Mouse (Mus musculus) cerebellum, adult 11 months (tissue): Measurements from ENCODE around the gene Rhoj.
"Not testable (repeated sequence)": the region's sequence is repeated elsewhere in the genome, so short reads cannot be mapped to it uniquely, and the experiment has no call there.

ENCODE experiments used
- DNase-seq: peaks from one replicate; pipeline ENCODE4 v3.0.0; 2022

Gene Rhoj

DNA sequence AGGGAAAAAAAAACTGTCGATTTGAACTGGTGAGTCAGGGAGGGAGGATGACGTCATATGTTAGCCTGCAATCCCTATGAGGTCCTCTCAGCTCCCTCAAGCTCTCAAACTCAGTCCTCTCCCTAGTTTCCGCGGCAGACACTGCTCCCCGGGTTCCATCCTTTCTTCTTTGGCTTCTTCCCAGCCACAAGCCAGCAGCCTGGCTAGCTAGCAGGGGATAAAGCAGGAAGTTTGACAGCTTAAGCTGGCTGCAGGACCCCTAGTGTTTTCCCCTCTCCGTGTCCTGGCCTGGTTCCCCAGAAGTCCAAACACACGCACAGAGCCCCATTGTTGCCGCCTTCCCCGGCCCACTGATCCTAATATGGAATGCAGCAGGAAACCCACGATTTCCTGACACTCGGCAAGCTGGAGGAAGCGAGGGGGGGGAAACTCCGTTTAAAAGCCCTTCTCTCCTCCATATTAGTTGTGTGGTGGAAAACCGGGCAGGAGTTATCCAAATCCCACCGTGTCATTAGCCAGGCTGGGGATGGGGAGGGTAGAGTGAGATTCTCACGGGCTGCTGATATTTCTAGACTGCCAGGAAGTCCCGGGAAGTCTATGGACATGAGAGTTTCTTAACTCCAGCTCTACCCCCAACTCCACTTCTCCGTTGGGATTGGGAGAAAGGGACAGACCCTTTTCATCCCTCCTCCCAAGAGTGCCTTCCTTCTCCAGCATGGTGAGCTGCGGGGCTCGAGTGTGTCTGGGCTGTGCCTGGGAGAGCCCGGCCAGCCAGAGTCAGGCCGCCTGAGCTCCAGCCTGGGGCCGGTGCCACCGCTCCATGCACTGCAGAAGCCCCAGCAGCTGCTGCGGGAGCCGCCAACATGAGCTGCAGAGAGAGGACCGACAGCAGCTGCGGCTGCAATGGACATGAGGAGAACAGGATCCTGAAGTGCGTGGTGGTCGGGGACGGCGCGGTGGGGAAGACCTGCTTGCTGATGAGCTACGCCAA lies at the start of gene Rhoj:
TSS of gene Rhoj (plus strand) at position 362 of the 991 bp plus-strand sequence.
- peak; percentile 15 for DNase-seq

DNA sequence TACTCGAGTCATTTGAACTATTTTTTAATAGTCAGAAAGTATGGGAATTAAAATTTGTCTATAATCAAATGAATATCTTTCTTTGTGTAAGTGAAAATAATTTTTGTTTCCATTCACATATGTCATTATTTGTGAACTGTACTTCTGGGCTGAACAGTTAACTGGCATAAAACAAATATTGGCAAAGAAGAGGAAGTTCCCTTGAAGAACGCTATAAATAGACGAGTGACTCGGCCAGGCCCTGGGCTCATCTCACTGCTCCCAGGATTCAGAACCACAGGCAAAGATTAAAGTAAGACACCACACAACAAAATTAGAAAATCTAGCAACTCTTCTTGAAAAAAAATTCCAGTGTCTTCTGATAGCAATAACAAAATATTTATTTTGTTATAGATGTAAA lies 36.4 kb upstream of the Rhoj start:
- no peak for DNase-seq

DNA sequence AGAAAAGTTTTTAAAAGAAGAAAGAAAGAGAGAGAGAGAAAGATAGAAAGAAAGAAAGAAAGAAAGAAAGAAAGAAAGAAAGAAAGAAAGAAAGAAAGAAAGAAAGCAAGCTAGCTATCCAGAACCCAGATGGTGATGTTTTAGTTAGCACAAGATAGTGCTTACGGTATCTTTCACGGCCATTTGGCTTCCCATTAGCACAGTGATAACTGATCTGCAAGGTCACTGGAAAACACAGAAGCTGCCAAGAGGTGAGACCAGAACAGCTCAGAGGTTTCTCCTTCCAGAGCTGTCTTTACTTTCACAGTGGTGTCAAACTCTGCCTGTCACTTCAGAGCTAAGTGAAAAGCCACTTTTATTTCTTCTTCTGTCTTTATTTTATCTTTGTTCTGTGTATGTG lies 32.4 kb upstream of the Rhoj start:
- DNase-seq = no peak

DNA sequence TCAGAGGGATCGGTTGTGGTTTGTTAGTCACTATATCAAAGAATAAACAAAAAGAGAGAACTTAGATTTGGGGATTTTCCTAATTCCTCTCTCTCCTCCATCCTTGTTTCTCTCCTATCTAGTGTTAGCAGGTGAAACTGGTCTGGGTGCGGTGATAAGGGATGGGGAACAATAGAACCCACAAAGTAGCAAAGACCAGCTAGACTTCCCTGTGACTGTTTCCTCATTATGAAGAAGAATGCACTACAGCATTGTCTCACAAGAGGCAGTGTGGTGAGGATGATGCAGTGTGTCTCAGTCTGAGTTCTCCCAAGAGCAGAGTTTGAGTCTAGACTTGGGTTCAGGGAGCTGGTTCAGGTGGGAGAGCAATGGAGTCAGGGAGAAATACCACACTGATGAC lies 30.7 kb upstream of the Rhoj start:
- DNase-seq = no peak

DNA sequence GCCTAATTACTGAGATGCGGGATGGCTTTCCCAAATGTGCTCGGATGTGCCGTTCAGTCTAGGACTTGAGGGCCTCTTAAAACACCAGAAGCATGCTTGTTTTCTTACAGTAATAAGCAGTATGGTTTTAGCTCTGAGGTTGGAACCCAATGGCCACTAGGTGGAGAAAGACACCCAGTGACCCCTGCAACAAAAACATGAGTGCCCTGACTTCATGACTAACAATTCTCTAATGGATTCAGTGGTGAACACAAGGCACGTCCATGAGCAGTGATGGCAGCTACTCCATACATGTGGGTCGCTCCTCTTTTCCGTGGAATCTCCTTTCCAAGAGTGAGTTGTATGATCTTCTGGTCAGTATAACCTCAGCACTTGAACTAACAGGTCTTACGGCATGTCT lies 27.6 kb upstream of the Rhoj start:
- DNase-seq = no peak

DNA sequence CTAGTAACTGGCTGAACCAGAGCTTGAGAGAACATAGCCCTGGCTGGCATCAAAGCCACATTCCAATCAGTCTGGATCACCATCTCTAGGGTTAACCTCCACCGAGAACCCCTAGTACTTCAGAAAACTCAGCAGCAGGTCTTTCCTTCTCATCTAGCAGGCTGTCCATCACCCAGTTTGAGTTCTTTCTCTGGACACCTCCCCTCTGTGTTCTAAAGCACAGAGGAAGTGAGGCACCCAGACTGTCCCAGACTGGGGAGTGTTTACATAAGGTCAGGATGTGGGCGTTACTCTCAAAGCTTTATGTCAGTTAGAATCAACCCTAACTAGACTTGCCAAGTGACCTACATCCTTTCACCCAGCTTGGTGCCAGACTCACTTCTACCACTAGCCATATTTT lies 24.9 kb upstream of the Rhoj start:
- DNase-seq = no peak

DNA sequence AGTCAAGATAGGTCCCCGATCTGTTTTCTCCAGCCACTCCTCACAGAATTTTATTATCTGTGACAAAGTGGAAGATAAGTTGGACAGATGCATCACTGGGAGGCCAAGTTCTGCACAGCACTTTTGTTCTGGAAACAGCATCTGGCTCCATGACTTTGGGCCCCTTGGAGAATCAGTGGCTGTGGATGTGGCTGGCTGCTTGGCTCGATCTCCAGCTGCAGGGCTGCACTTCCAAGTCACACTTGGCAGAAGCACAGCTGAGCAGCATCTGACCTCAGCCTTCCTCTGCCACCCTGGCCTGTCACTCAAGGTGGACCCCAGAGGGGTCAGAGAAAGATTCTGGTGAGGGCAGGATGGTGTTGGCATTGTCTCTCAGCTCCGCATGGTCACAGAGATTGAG lies 22.0 kb upstream of the Rhoj start:
- DNase-seq = no peak

DNA sequence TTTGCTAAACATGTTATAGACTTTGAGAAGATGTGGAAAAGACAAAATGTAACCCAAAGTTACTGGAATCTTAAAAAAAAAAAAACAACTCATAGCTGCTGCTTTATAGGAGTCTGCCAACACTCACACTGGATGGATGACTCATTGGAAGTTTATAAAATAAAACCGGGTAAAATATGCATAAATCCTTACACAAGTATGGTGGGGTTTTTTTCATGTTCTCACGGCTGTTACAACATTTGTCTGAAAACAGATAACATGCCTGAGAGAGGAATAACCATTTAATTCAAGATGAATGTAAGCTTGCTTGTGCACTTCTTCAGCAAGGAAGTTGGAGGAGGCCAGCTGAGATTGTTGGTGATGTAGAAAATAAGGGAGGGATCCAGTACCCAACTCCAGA lies 17.6 kb upstream of the Rhoj start:
- DNase-seq = no peak

DNA sequence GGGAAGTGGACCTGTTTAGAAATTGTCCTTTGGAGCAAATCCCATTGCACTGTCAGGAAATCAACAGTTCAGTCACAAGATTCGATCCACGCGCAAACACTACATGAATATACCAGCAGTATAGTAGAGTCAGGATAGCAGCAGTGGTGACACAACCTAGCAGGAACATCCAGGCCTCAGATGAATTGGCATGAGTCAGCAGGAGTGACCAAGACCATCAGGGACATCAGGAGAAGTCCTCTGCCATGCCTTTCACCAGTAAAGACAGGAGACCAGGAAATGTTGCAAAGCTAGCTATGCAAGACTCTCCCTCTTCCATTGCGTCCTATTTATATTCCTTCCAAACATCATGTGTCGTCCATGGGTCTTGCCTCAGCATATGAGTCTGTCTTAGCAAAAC lies 16.6 kb upstream of the Rhoj start:
- no peak for DNase-seq

DNA sequence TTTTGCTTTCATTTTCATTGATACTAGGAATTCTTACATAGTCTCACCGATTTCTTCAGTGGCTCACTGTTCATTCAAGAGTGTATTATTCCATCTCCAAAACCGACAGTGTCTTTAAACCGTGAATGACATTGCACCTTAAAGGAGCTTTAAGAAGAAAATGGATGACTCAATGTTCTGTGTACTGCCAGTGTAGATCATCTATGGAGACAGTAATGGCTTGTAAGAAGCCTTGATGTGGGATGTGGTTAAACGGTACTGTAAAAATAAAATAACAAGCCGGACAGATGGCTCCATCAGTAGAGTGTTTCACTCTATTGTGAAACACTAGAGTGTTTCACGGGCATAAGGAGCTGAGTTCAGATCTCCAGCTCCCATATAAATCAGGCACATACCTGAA lies 15.2 kb upstream of the Rhoj start:
- DNase-seq = no peak

DNA sequence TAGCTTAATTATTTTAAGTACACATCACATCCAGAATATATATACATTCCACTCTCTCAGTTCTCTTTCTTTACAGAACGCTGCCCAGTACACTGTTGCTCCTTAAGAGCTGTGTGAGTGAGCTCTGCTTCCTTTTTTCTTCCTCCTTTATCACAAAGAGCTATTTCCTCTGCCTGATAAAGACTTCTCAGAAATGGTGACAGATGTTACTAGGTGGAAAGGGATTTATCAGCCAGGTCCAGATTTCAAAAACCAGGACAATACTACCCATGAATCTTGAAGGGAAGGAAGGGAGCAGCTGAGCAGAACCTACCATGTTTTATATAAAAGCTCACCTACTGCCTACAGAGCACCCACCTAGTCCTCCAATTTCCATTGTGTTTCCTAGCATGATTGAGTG lies 8.3 kb upstream of the Rhoj start:
- no peak for DNase-seq

DNA sequence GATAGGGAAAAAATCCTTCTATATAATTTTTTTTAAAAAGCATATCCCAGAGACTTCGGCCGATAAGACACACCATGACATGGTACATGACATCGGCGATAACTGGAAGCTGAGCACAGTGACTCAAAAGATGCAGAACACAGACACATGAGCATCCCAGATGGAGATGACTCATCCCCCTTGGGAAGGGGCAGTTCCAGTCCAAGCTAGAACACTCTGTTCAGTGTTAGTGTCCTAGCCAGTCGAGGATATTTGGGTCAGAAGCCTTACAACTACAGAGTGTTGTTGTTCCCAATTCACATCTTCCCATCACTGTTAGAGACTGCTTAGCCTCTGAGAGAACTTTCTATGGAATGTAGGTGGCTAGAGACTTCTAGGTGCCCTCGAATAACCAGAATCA lies 4.0 kb upstream of the Rhoj start:
- no peak for DNase-seq

DNA sequence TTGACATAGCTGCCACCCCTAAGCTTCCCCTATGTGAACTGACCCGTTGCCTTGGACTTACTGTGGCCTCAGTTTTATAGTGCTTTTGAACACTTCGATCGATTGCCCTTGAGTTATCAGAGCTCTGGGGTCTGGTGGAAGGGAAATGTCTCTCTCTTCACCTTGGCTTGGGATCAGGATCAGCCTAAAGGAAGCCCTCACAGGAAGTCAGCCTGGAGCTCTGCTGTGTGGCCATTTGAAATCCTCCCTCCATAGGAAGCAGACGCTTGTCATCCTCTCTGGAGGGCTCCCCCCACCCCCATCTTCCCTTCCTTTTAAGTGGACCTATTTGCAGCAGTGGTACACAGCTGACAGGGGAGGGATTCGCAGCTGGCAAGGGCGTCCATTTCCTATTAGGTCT lies 1.6 kb downstream of the Rhoj start:
- DNase-seq = no peak

DNA sequence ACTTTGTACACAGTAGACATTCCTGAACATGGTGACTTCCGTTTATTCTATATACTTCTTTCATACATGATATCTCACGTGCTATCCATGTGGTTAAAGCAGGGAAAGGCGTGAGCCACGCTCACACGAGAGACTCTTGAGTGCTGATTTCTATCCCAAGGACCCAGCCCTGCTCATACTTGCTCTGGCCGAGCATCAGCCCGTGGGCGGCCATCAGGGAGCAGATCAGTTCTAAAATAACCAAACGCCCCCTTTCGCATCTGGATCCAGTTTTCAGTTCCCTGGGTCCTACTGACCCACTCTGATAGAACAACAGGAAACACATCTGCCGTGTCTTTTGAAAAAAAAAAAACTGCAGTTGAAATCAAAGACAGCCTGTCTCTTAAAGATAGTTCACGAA lies 2.6 kb downstream of the Rhoj start:
- DNase-seq = no peak

DNA sequence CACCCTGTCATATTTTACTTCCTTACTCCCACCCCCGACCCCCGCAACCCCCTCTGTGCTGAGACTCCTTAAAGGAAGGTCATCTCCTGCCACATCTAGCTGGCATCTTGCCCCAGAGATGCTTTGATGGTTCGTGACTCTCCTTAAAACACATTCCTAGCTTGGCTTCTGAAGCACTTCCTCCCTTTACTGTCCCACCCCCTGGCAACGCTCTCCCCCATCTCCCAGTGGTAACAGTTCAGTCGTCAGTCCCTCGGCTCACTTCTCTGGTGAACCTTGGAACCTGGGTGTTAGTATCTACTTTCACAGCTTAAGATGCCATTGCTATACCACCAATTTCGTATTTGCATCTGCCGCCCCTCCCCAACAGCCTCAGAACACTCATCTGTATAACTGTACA lies 3.8 kb downstream of the Rhoj start:
- no peak for DNase-seq

DNA sequence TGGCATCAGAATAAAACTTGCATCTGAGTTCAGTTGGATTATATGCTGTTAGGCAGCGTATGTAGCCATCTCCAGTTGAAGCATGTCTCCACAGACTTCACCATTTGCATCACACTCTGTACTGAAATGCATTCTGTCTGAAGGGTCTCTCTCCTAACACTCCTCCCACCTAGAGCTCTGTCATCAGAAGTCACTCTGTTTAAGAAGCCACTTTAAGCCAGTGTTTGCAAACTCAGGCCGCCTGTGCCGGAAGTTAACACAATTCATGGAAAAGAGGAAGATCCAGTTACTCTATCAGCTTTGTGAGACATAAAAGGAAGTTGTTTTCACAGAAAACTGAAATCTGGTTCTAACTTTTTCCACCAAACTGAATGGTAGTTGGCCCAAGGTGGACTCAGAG lies 5.9 kb downstream of the Rhoj start:
- no peak for DNase-seq

DNA sequence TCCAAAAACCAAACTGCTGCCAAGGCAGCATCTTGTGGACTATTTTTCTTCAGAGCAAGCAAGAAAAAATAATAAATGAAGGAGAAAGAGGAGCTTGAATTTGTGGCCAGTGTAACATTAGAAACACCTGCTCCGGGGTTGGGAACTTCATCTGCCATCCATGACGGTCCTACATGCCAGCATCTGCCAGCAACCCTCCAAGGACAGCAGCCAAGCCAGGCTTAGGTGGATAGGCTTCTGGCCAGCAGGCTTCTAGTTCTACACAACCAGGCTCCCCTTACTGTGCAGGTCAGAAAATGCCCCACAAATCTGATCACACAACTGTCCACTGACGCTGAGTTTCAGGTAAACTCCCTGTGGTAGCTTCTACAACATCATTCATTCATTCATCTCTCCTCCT lies 7.7 kb downstream of the Rhoj start:
- DNase-seq = no peak

DNA sequence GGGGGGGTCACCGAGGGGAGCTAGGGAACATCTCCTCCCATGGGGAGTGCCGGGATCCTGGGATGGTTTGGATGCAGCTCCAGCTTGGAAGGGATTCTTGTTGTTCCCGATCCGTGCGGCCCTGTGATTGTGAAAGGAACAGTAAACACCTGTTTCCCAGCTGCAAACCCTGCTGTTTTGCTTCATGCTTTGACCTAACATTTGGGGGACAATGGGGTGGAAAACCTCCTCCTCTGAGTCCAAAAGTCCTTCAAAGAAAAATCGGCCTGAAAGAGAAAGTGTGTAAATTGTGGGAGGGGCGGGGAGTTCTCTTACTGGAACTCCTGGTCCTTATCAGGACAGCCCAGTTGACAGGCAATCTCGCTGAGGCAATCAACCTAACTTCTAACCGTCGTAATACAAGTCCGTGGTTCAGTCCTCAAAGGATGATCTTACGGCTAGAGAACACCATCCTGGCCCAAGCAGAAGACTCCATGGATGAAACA lies 12.4 kb downstream of the Rhoj start:
- DNase-seq = no peak

DNA sequence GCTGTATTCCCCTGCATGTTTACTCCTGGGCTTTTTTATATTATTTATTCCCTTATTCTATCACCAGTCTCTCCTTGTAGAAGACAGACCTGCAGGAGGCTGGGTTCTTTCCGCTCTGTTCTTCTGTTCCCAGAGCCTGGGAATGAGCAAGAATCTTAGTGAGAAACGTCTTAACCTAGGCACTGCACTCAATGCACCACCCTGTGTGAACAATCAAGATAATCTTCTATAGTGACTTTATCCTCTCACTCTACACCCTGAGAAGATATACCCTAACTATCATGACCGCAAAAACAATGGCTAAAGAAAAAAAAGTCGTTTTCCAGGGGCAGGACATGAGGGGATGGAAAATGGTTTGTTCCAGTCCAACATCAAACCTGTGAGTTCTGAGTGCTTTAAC lies 13.1 kb downstream of the Rhoj start:
- no peak for DNase-seq

DNA sequence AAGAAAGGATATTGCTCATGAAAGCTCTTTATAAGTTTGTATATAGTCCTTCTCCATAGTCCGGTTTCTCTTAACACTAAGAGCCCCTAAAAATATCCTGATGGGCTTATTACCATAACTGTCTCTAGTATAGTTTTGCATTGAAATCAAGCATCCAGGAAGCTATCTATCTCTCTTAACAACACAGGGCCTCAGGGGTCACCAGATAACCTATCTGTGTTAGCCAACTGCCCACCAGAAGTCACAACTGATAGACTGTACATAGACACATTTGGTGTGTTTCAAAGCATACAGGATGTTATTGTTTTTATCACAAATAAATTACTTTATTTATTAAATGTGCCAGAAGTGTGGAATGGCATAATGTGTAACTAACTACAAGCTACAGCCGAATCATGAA lies 21.1 kb downstream of the Rhoj start:
- no peak for DNase-seq

DNA sequence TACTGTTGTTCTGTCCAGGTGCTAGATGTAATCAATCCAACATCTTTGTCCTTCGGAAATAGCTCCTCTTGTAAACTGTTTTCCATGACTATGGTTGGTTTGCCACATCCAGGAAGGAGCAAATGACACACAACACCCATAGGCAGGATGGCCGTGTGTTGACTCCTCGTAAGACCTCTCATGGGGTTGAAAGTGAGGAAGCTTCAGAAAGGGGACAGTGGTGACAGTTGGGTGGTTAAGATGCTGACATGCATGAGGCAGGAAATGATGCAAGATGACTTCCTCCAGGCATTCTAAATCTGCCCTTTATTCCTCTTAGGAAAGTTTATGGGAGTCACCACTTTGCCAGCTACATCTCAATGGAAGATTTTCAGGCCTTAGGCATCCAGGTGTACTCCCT lies 31.8 kb downstream of the Rhoj start:
- no peak for DNase-seq

DNA sequence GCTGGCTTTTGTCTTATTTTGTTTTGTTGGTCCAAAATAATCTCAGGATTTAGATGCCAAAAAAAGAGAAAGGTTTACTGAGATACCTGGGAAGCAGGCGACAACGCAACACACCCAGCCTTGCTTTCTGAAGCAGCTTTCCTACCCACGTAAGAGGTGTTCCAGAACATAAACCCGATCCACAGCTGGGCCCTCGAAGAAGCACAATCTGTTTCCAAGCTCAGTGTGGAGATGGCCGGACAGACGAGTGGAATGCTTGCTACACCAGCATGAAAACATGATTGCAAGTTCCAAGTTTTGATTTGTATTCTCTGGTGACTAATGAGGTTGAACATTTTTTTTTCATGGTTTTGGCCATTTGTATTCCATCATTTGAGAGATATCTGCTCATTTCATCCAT lies 32.2 kb downstream of the Rhoj start:
- no peak for DNase-seq

DNA sequence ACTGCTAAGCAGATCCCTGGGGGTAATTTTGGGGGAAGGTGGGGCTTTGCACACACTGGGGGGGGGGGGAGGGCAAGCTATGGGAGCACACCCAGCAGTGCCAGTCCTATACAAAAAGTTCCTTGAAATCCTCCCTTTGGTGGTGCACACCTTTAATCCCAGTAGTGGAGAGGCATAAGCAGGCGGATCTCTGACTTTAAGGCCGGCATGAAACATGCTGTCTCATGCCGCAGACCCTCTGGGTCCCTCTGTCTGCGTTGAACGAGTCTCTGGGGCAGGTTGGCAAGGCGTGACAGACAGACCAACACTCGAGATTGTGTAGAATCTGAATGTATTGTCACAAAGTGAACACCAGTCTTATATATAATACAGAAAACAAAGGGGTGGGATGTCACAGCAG lies 40.4 kb downstream of the Rhoj start:
- DNase-seq = no peak

DNA sequence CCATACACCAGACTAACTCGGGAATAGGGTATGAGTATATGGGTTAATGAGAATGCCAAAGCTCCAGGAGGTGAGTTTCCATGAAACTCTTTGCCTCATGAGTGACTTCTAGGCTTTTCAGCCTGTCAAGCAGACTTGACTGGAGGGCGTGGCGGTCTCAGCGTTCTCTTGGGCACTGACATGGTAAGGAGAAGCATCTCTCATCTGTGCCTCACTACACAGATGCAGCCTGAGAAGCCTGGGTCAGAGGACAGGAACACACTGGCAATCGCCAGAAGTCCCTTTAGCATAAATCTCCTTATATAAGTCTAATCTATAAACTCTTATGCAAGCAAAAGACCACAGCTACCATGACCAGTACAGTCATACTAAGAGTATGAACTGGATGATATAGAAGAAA lies 41.4 kb downstream of the Rhoj start:
- DNase-seq = not testable (repeated sequence)

DNA sequence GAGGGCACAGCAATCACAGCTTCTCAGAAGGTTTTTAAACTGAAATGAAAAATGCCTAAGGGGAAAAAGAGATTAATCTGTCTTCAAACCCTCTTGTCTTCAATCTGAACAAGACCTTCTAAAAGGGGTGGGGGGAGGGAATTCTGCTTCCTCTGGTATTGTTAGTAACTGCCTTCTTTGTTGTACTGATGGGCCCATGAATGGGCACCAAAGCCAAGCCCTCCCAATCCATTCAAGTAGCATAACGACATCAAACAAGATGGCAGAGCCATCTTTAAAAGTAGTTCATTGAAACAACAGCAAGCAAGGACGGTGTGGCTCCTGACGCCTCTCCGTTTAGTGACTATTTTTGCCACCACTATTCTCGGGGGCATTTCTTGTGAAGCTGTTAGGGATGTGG lies 42.6 kb downstream of the Rhoj start:
- DNase-seq = no peak
